ENCODE assay signal across 12 mouse cellular contexts in genomic region chr5:36669021-36670008, GRCm38 (mm10). TPM values are rescaled to one million over a fixed set of nuclear protein-coding genes. Genes with fewer than 3 reads are reported as not detected.
DNase-seq lines count a peak whose midpoint lies in the region; ATAC-seq and TF ChIP-seq lines count a peak whose summit lies in the region.
"Had no signal": no experiment of that assay in that cellular context is flagged by ENCODE, and none has a peak within 500 bp of the region (broad histone marks: within the 10 kb centered on the region; RNA-seq: fewer than 3 reads in every experiment).

No protein-coding gene starts in this region.

- peaks cover 1% of the 10 kb centered on the region; the same call in 1 of the 2 replicates for H3K79me2 ChIP-seq in heart, adult 2 months (replicated peaks; ENCODE audit: control insufficient read depth, insufficient read depth, low read length)

- H3K36me3 ChIP-seq in heart, adult 2 months (ENCODE audit: control insufficient read depth, insufficient read depth, low read length): peaks cover 8% of the 10 kb centered on the region
- H3K36me3 ChIP-seq in kidney, embryonic 14.5 days (ENCODE audit: control insufficient read depth, insufficient read depth, low read length): peaks cover 28% of the 10 kb centered on the region

- no peak overlapping the region for H3K4me3 ChIP-seq in heart, adult 2 months
- no peak overlapping the region for H3K4me3 ChIP-seq in kidney, embryonic 14.5 days (ENCODE audit: low read length)
- H3K4me3 ChIP-seq: heart, embryonic 13.5 days; limb, embryonic 10.5 days; midbrain, embryonic 10.5 days had no signal

- TF ChIP-seq EP300 in heart, adult 2 months (IDR thresholded peaks at IDR 0.05; ENCODE audit: insufficient read depth, low read depth, low read length): no peak

- H3K4me2 ChIP-seq in kidney, embryonic 14.5 days (replicated peaks; ENCODE audit: low read depth, low read length): no peak overlapping the region
- H3K4me2 ChIP-seq: heart, embryonic 13.5 days had no signal

- peaks cover 5% of the 10 kb centered on the region for H3K4me1 ChIP-seq in heart, adult 2 months (ENCODE audit: control insufficient read depth, insufficient read depth, low read length)
- H3K4me1 ChIP-seq in kidney, embryonic 14.5 days (ENCODE audit: control insufficient read depth, insufficient read depth, low read length): no peaks in the 10 kb centered on the region
- H3K4me1 ChIP-seq: limb, embryonic 10.5 days; midbrain, embryonic 10.5 days had no signal

- no peak for TF ChIP-seq POLR2A in heart, adult 2 months (IDR thresholded peaks at IDR 0.05; ENCODE audit: insufficient read depth, low read depth, low read length)

- peak; percentile 57 for ATAC-seq in megakaryocyte progenitor cell, adult 5-6 weeks (replicated peaks; ENCODE audit: poor library complexity)
- no peak for ATAC-seq in kidney, embryonic 14.5 days (ENCODE audit: low FRiP score, low TSS enrichment)

- no peak overlapping the region for H3K9ac ChIP-seq in heart, adult 2 months (ENCODE audit: low read depth, low read length)
- no peak overlapping the region for H3K9ac ChIP-seq in kidney, embryonic 14.5 days (ENCODE audit: low read depth, low read length)
- H3K9ac ChIP-seq: heart, embryonic 13.5 days had no signal

- peak overlapping the region; percentile 28; the same call in 1 of the 2 replicates for H3K27ac ChIP-seq in heart, adult 2 months
- no peak overlapping the region for H3K27ac ChIP-seq in kidney, embryonic 14.5 days (ENCODE audit: low read depth, low read length)
- H3K27ac ChIP-seq: heart, embryonic 13.5 days; limb, embryonic 10.5 days; midbrain, embryonic 10.5 days had no signal

- intact Hi-C loops in heart, adult 2 months (cut with DNase I): no loop called here
- intact Hi-C loops in heart, postnatal 36 days (cut with DNase I): no loop called here

- 33% methylated on average over 7 of the region's 7 CpGs for WGBS in heart, adult 2 months
- 64% methylated on average over 7 of the region's 7 CpGs for WGBS in kidney, embryonic 14.5 days

- no peaks in the 10 kb centered on the region for H3K9me3 ChIP-seq in kidney, embryonic 14.5 days (ENCODE audit: control insufficient read depth, low read length)
- H3K9me3 ChIP-seq: heart, embryonic 13.5 days; limb, embryonic 10.5 days; midbrain, embryonic 10.5 days had no signal

- H3K27me3 ChIP-seq in heart, adult 2 months (ENCODE audit: control insufficient read depth, insufficient read depth, low read length): no peaks in the 10 kb centered on the region
- no peaks in the 10 kb centered on the region for H3K27me3 ChIP-seq in kidney, embryonic 14.5 days (ENCODE audit: control insufficient read depth, insufficient read depth, low read length)
- H3K27me3 ChIP-seq: heart, embryonic 13.5 days had no signal

- DNase-seq in heart, adult 2 months: no peak
- no peak for DNase-seq in heart, postnatal 36 days
- DNase-seq in spleen, postnatal 36 days (ENCODE audit: low spot score in 2 of 2): peak; percentile 43 to 54
- DNase-seq in spleen, adult 12 weeks (ENCODE audit: low spot score): no peak
- peak; percentile 65 for DNase-seq in thymus, postnatal 4 days
- no peak for DNase-seq in adrenal gland, postnatal 4 days (ENCODE audit: low spot score in 2 of 2)
- DNase-seq: adrenal gland, postnatal 10 days had no signal

- no peak for TF ChIP-seq CTCF in heart, adult 2 months (IDR thresholded peaks at IDR 0.05)

RNA-seq across cellular contexts. Expression of gene D5Ertd579e, which starts 26.5 kb away (rescaled TPM):
- 100 to 1,000 TPM in 1 of 2 experiments, 10 to 100 TPM in 1; 81.8 to 104 TPM for total RNA-seq in heart, adult 2 months (2021)
- polyA plus RNA-seq in heart, adult 2 months (2012; rRNA removed): 22.5 and 45.3 TPM in 2 replicates
- 10 to 100 TPM; 75.5 to 90.6 TPM for total RNA-seq in heart, postnatal 36 days (2021)
- 13.3 and 16.0 TPM in 2 replicates for total RNA-seq in megakaryocyte progenitor cell, adult 5-6 weeks (2015)
- 20.2 and 41.1 TPM in 2 replicates for total RNA-seq in megakaryocyte progenitor cell, adult 5-6 weeks (2017)
- 10 to 100 TPM; 55.2 to 62.3 TPM for total RNA-seq in adrenal gland, postnatal 4 days (2021)
- polyA plus RNA-seq in kidney, embryonic 14.5 days (2014; fragmentation: Nextera tagmentation; extraction: Ambion mirVana): 17.7 and 30.7 TPM in 2 replicates

Comparison
In these comparisons a context has a peak if more than half of its experiments do, and no peak if none do; other contexts are left out.
1. DNase-seq: peak in spleen, postnatal 36 days (2 of 2) and thymus, postnatal 4 days (single experiment); none in heart, adult 2 months (0 of 2), heart, postnatal 36 days (0 of 2), spleen, adult 12 weeks (single experiment) and adrenal gland, postnatal 4 days (0 of 2).